Mouse (Mus musculus) C2C12 (cell line): ENCODE data around the gene Hs3st3b1.

Experiments
- CEBPB ChIP-seq: IDR thresholded peaks from one replicate; pipeline ENCODE4 v1.6.1; 2011; ENCODE audit warnings: low read depth, mild to moderate bottlenecking, control low read depth, moderate library complexity
- CTCF ChIP-seq: IDR thresholded peaks from one replicate; pipeline ENCODE4 v1.5.1; 2011; ENCODE audit not compliant: control insufficient read depth, insufficient read depth, insufficient read length
- FOSL1 ChIP-seq: IDR thresholded peaks from one replicate; pipeline ENCODE4 v1.8.0; 2011; ENCODE audit warnings: mild to moderate bottlenecking, low read length; ENCODE audit not compliant: poor library complexity, insufficient read depth, severe bottlenecking
- MAX ChIP-seq: IDR thresholded peaks from one replicate; pipeline ENCODE4 v1.6.1; 2011; ENCODE audit warnings: mild to moderate bottlenecking, control low read depth
- MYOD1 ChIP-seq: IDR thresholded peaks from one replicate; pipeline ENCODE4 v1.6.1; 2011; ENCODE audit warnings: low read depth; ENCODE audit not compliant: control insufficient read depth, insufficient read length
- MYOG ChIP-seq: IDR thresholded peaks from one replicate; pipeline ENCODE4 v1.6.1; 2011; ENCODE audit not compliant: control insufficient read depth, insufficient read length; ENCODE audit errors: extremely low read depth
- USF1 ChIP-seq: IDR thresholded peaks from one replicate; pipeline ENCODE4 v1.6.1; 2011; ENCODE audit warnings: low read depth, mild to moderate bottlenecking, control low read depth, moderate library complexity

GRCm38 (mm10) chr11:63920531-63920930 is 1.6 kb downstream of the Hs3st3b1 start:
- no peak for TF ChIP-seq USF1
- peak; percentile 95 for TF ChIP-seq CTCF
- TF ChIP-seq MAX: no peak
- TF ChIP-seq MYOG: no peak
- TF ChIP-seq CEBPB: no peak
- no peak for TF ChIP-seq FOSL1
- no peak for TF ChIP-seq MYOD1
